Mouse (Mus musculus): ENCODE measurements around the gene Olfr735. TPM values are rescaled to one million over a fixed set of nuclear protein-coding genes. Genes with fewer than 3 reads are reported as not detected.

The Olfr735 gene
- polyA plus RNA-seq (2016; fragmentation: Nextera tagmentation; extraction: Ambion mirVana): not detected in 2 replicates

DNA sequence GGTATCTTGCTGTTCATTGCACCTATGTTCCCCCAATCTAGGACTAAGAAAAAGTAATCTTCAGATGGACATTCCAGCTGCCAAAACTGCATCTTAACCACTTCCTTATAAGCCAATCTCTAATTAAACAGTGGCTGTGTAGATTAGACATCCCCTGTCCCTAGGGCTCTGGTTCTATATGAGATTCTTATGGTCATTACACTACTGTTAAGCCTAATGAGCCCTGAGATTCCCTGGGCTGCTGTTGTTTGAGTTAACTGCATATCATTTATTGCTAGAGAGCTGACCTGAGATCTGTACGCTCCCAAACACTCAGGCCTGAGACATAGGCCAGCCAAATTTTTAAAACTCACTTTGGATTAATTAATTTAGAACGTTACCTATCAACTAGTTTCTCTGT lies at the start of gene Olfr735:
Gene Olfr735, minus strand, starts transcription at position 77 of the 400 bp plus-strand sequence.
- no peak within 1 kb of the TSS for H3K27ac ChIP-seq (replicated peaks)
- H3K4me1 ChIP-seq: no peaks in the 10 kb centered on the region
- H3K4me3 ChIP-seq: no peak within 1 kb of the TSS
- H3K36me3 ChIP-seq (replicated peaks): no peaks in the 10 kb centered on the region
- no peaks in the 10 kb centered on the region for H3K27me3 ChIP-seq (replicated peaks; ENCODE audit: low read depth, poor library complexity, severe bottlenecking)
- H3K9me3 ChIP-seq: no peaks in the 10 kb centered on the region
- WGBS: 87% methylated on average over 2 of the region's 2 CpGs
- no peak for DNase-seq (ENCODE audit: low spot score)

DNA sequence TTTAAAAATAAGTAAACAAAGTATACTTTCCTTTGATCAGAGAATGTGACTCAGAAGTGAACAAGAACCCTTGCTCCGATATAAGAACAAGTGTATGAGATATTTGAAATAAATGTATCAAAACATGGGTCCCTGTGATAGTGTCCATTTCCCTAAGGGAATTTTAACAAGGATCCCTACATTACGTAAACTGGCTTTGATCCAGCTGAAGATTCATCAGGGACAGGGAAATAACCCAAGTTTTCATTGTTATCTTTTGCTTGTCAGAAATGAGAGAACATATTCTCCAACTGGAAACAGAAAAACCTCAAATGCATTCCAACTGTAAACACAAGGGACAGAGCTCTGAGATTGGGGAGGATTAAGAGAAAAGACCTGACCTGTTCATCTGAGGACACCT lies 32.2 kb upstream of the Olfr735 start, which contains the start of gene Olfr736:
Gene Olfr736, plus strand, starts transcription at position 301 of the 400 bp plus-strand sequence.
- DNase-seq (ENCODE audit: low spot score): no peak
- H3K9me3 ChIP-seq: no peaks in the 10 kb centered on the region

DNA sequence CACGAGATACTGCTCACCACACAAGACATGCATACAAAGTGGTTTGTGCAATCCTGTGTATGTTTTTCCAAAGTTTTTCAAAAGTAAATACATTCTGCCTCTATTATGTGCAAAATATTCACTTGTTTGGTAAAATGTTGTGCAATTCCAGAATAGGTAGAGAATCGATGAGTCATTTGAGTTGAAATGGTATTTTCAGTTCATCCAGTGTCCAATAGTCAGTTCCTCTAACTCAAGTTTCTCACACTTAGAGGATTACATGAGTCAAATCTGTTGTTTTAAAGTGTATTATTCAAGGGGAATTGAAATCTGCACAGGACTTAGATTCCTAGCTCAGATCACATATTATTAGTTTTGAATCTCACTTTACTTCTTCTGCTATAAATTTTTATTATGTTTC lies 14.9 kb upstream of the Olfr735 start:
- Histone ChIP-seq H3K4me3 (no peak overlapping the region), H3K27ac (replicated peaks) (no peak overlapping the region), H3K9me3 (0 out of 2 replicates have a peak, but pooled peaks cover 3% of the 10 kb centered on the region), H3K27me3 (replicated peaks; ENCODE audit: low read depth, poor library complexity, severe bottlenecking) (no peaks in the 10 kb centered on the region), H3K4me1 (no peaks in the 10 kb centered on the region), H3K36me3 (replicated peaks) (no peaks in the 10 kb centered on the region)
- DNase-seq (ENCODE audit: low spot score): no peak
- WGBS: 87% methylated on average over 2 of the region's 2 CpGs

More for the DNA sequence above, 32.2 kb upstream of the Olfr735 start, which contains the start of gene Olfr736:
- H3K4me1 ChIP-seq: no peaks in the 10 kb centered on the region
- WGBS: 90% methylated on average over 2 of the region's 2 CpGs
- H3K27me3 ChIP-seq (replicated peaks; ENCODE audit: low read depth, poor library complexity, severe bottlenecking): no peaks in the 10 kb centered on the region
- H3K4me3 ChIP-seq: no peak within 1 kb of the TSS
- no peaks in the 10 kb centered on the region for H3K36me3 ChIP-seq (replicated peaks)
- no peak within 1 kb of the TSS for H3K27ac ChIP-seq (replicated peaks)

DNA sequence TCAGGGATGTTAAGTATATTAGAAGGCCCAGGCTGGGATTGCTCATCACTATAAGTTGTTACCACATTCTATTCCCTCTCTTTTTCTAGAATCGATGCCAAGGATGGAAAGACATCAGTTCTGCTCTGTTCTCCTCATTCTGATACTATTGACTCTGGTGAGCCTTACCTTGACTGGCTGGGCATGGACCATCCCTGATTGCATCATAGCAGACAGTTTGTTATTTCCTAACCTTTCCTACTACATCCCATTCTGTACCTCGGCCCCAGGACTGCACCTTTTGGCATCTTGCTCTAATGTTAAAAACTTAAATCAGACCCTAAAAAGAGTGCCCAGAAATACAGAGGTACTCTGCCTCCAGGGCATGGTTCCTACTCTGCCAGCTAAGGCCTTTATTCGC lies 11.8 kb upstream of the Olfr735 start:
- no peak overlapping the region for H3K4me3 ChIP-seq
- H3K36me3 ChIP-seq (replicated peaks): no peaks in the 10 kb centered on the region
- H3K27me3 ChIP-seq (replicated peaks; ENCODE audit: low read depth, poor library complexity, severe bottlenecking): no peaks in the 10 kb centered on the region
- WGBS: 88% methylated on average over 3 of the region's 3 CpGs
- 0 out of 2 replicates have a peak, but pooled peaks cover 3% of the 10 kb centered on the region for H3K9me3 ChIP-seq
- DNase-seq (ENCODE audit: low spot score): no peak
- H3K4me1 ChIP-seq: no peaks in the 10 kb centered on the region
- H3K27ac ChIP-seq (replicated peaks): no peak overlapping the region

DNA sequence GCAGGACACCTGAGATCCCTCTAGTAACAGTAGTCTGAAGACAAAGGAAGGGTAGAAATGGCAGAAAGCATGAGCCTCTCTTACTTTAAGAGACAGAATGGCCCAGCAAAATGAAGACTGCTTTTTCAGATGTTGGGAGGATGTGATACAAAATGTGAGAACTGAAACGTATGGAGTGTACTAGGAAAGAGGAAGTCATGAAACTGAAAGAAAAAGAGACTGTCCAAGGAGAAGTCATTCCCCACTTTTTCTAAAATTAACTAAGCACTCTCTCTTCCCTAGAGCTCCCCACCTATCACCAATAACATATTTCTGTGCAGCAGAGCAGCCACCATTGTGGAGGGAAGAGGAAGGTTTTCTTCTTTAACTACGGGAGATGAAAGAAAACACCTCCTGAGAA lies 8.9 kb upstream of the Olfr735 start, which contains the start of gene Tlr11:
Gene Tlr11, plus strand, starts transcription at position 322 of the 400 bp plus-strand sequence.
- Histone ChIP-seq H3K36me3 (replicated peaks) (no peaks in the 10 kb centered on the region), H3K9me3 (no peaks in the 10 kb centered on the region), H3K27ac (replicated peaks) (no peak within 1 kb of the TSS), H3K4me1 (no peaks in the 10 kb centered on the region), H3K4me3 (no peak within 1 kb of the TSS), H3K27me3 (replicated peaks; ENCODE audit: low read depth, poor library complexity, severe bottlenecking) (no peaks in the 10 kb centered on the region)
- WGBS: 94% methylated on average over 2 of the region's 2 CpGs
- no peak for DNase-seq (ENCODE audit: low spot score)

DNA sequence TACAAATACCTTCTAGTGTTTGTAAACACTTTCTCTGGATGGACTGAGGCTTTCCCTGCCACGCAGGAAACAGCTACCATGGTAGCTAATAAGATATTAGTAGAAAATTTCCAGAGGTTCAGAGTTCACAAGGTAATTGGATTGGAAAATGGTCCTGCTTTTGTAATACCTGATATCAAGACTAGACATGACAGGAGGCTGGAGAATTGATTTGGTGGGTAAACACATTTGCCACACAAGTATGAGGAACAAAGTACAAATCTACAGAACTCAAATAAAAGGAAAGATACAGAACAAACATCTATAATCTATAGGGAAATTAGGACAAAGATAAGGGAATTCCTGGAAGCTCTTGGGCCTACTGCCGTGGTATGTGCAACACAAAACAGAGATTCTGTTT lies 8.1 kb upstream of the Olfr735 start:
- Histone ChIP-seq H3K9me3 (no peaks in the 10 kb centered on the region), H3K4me3 (no peak overlapping the region), H3K36me3 (replicated peaks) (no peaks in the 10 kb centered on the region), H3K27ac (replicated peaks) (no peak overlapping the region), H3K27me3 (replicated peaks; ENCODE audit: low read depth, poor library complexity, severe bottlenecking) (no peaks in the 10 kb centered on the region), H3K4me1 (no peaks in the 10 kb centered on the region)
- DNase-seq (ENCODE audit: low spot score): no peak
- 89% methylated on average over 2 of the region's 2 CpGs for WGBS

DNA sequence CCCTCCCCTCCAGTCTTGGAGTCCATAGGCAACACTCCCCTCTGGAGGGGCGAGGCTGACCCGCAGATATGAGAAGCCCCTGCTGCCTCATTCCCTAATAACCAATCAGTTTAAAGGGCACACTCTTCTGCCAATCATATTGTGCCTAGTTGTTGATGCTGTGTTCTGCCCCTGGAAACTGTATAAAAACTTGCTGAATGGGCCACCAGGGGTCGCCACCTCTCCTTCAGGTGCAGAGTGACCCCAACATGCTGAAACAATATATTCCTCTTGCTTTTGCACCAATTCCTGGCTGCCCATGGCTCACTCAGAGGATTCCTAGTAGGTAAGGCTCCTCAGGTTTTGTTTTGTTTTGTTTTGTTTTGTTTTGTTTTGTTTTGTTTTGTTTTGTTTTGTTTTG lies 3.8 kb upstream of the Olfr735 start:
- H3K27me3 ChIP-seq (replicated peaks; ENCODE audit: low read depth, poor library complexity, severe bottlenecking): no peaks in the 10 kb centered on the region
- H3K4me3 ChIP-seq: no peak overlapping the region
- peak; percentile 34 for DNase-seq (ENCODE audit: low spot score)
- no peak overlapping the region for H3K27ac ChIP-seq (replicated peaks)
- no peaks in the 10 kb centered on the region for H3K36me3 ChIP-seq (replicated peaks)
- WGBS: 50% methylated on average over 3 of the region's 3 CpGs
- H3K4me1 ChIP-seq: no peaks in the 10 kb centered on the region
- H3K9me3 ChIP-seq: no peaks in the 10 kb centered on the region

DNA sequence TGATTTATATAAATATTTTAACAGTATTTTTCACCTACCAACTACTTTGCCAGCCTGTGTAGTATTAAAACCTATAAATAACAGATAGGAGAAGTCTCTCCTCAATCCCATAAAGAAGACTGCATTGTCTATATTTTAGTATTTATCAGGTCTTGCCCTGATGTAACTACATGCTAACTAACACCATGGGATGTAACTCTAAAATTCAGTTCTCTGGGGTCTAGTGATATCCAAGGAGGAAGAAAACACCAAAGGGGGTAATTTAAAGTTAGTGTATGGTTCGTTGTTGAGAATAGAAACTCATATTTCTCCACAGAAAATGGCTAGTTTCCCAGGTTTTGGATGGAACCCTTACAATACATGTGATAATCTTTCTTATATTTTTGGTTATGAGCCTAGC lies 22.0 kb downstream of the Olfr735 start, which contains the start of gene Olfr734:
Gene Olfr734, minus strand, starts transcription at position 101 of the 400 bp plus-strand sequence.
- H3K4me3 ChIP-seq: no peak within 1 kb of the TSS
- H3K4me1 ChIP-seq: no peaks in the 10 kb centered on the region
- H3K27ac ChIP-seq (replicated peaks): no peak within 1 kb of the TSS
- no peaks in the 10 kb centered on the region for H3K9me3 ChIP-seq
- H3K27me3 ChIP-seq (replicated peaks; ENCODE audit: low read depth, poor library complexity, severe bottlenecking): no peaks in the 10 kb centered on the region
- no peak for DNase-seq (ENCODE audit: low spot score)
- no peaks in the 10 kb centered on the region for H3K36me3 ChIP-seq (replicated peaks)
- WGBS: 74% methylated on average over 1 of the region's 1 CpGs

DNA sequence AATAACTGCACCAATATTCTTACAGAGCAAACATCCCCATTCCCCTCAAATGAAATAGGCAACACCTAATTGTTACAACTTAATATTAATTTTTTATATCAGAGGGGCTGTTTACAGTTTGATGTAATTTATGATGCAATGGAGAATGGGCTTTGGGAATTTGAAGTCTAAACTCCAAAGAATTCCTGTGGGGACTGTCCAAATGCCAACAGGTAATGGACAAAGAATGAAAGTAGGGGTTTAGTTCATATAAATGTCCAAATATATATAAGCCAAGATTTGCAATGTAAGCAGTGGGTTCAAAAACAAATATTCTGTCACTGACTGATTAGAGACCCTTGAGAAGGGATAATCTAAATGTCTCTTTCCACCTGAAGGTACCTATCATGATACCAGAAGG lies 47.2 kb downstream of the Olfr735 start, which contains the start of gene Olfr733:
Gene Olfr733, minus strand, starts transcription at position 101 of the 400 bp plus-strand sequence.
- Histone ChIP-seq H3K36me3 (replicated peaks) (no peaks in the 10 kb centered on the region), H3K4me3 (no peak within 1 kb of the TSS), H3K9me3 (no peaks in the 10 kb centered on the region), H3K27ac (replicated peaks) (no peak within 1 kb of the TSS), H3K27me3 (replicated peaks; ENCODE audit: low read depth, poor library complexity, severe bottlenecking) (no peaks in the 10 kb centered on the region), H3K4me1 (no peaks in the 10 kb centered on the region)
- no peak for DNase-seq (ENCODE audit: low spot score)

Other genes starting within 250 kb of the Olfr735 start
- gene Olfr727, start 225.7 kb downstream of the Olfr735 start, polyA plus RNA-seq (2016; fragmentation: Nextera tagmentation; extraction: Ambion mirVana): not detected in 2 replicates
- gene Olfr728, start 206.2 kb downstream of the Olfr735 start, polyA plus RNA-seq (2016; fragmentation: Nextera tagmentation; extraction: Ambion mirVana): not detected in 2 replicates
- 0.05 TPM in 1 of 2 replicates, not detected in the other for gene Olfr729, start 196.0 kb downstream of the Olfr735 start, polyA plus RNA-seq (2016; fragmentation: Nextera tagmentation; extraction: Ambion mirVana)
- gene Olfr730, start 160.7 kb downstream of the Olfr735 start, polyA plus RNA-seq (2016; fragmentation: Nextera tagmentation; extraction: Ambion mirVana): not detected in 2 replicates
- not detected in 2 replicates for gene Olfr731, start 107.0 kb downstream of the Olfr735 start, polyA plus RNA-seq (2016; fragmentation: Nextera tagmentation; extraction: Ambion mirVana)
- gene Olfr732, start 64.7 kb downstream of the Olfr735 start, polyA plus RNA-seq (2016; fragmentation: Nextera tagmentation; extraction: Ambion mirVana): not detected in 2 replicates
- gene Olfr733, start 47.4 kb downstream of the Olfr735 start, polyA plus RNA-seq (2016; fragmentation: Nextera tagmentation; extraction: Ambion mirVana): not detected in 2 replicates
- gene Olfr734, start 22.1 kb downstream of the Olfr735 start, polyA plus RNA-seq (2016; fragmentation: Nextera tagmentation; extraction: Ambion mirVana): not detected in 2 replicates
- gene Tlr11, start 9.0 kb upstream of the Olfr735 start, polyA plus RNA-seq (2016; fragmentation: Nextera tagmentation; extraction: Ambion mirVana): not detected in 2 replicates
- not detected in 2 replicates for gene Olfr736, start 32.3 kb upstream of the Olfr735 start, polyA plus RNA-seq (2016; fragmentation: Nextera tagmentation; extraction: Ambion mirVana)
- gene Olfr738, start 58.7 kb upstream of the Olfr735 start, polyA plus RNA-seq (2016; fragmentation: Nextera tagmentation; extraction: Ambion mirVana): not detected in 2 replicates
- not detected in 2 replicates for gene Olfr739, start 69.8 kb upstream of the Olfr735 start, polyA plus RNA-seq (2016; fragmentation: Nextera tagmentation; extraction: Ambion mirVana)
- gene Olfr740, start 96.7 kb upstream of the Olfr735 start, polyA plus RNA-seq (2016; fragmentation: Nextera tagmentation; extraction: Ambion mirVana): not detected in 2 replicates
- not detected in 2 replicates for gene Olfr741, start 123.9 kb upstream of the Olfr735 start, polyA plus RNA-seq (2016; fragmentation: Nextera tagmentation; extraction: Ambion mirVana)
- not detected in 2 replicates for gene Olfr742, start 154.7 kb upstream of the Olfr735 start, polyA plus RNA-seq (2016; fragmentation: Nextera tagmentation; extraction: Ambion mirVana)
- not detected in 2 replicates for gene Olfr743, start 173.0 kb upstream of the Olfr735 start, polyA plus RNA-seq (2016; fragmentation: Nextera tagmentation; extraction: Ambion mirVana)

Data from embryonic facial prominence, embryonic 10.5 days (tissue).